Mouse (Mus musculus): ENCODE data around the gene Caskin1. TPM values are rescaled to one million over a fixed set of nuclear protein-coding genes. Genes with fewer than 3 reads are reported as not detected.

The Caskin1 gene
- polyA plus RNA-seq, 1 experiment from 2014 or later, result 1.4 TPM

- ATAC-seq, result no peak
- Histone ChIP-seq H3K27me3 (replicated peaks; ENCODE audit: control insufficient read depth, insufficient read depth, low read length) (no peaks in the 10 kb centered on the region), H3K9ac (ENCODE audit: low read depth, low read length) (peak within 1 kb of the TSS; percentile 61), H3K4me2 (ENCODE audit: low read depth, low read length) (peak within 1 kb of the TSS; percentile 72), H3K9me3 (ENCODE audit: control insufficient read depth, low read length) (no peaks in the 10 kb centered on the region), H3K4me1 (ENCODE audit: control insufficient read depth, insufficient read depth, low read length) (peaks cover 31% of the 10 kb centered on the region), H3K4me3 (ENCODE audit: low read length) (peak within 1 kb of the TSS; percentile 45), H3K27ac (ENCODE audit: low read length) (no peak within 1 kb of the TSS), H3K36me3 (ENCODE audit: control insufficient read depth, insufficient read depth, low read length) (no peaks in the 10 kb centered on the region)
- WGBS, result 85% methylated on average over 8 of the region's 8 CpGs
Observed at GRCm38 (mm10) chr17:24534160-24534718, 45.8 kb downstream of the Caskin1 start, which contains the start of gene Rab26. TSS of gene Rab26 (minus strand) at chr17:24534210.

DNA sequence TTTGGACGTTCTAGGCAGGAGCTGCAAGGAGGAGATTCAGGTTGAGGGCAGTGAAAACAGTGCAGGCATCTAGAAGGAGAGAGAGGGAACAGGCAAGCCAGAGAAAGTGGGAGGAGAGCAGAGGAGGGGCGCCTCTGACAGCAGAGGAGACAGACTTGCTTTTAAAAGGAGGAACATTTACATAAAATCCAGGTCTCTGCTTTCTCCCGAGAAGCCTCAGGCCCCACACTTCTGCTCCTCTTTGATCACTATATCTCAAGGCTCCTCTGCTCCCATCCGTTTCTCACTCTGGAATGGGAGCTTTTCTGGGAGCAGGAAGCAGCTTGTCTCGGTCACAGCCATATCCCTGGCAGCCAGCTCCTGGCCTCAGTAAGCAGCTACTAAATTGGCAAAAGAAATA lies 46.9 kb downstream of the Caskin1 start:
- 42% methylated on average over 5 of the region's 5 CpGs for WGBS
- no peak overlapping the region for H3K27ac ChIP-seq (ENCODE audit: low read length)
- no peaks in the 10 kb centered on the region for H3K9me3 ChIP-seq (ENCODE audit: control insufficient read depth, low read length)
- H3K27me3 ChIP-seq (replicated peaks; ENCODE audit: control insufficient read depth, insufficient read depth, low read length), result no peaks in the 10 kb centered on the region
- no peak overlapping the region for H3K4me3 ChIP-seq (ENCODE audit: low read length)
- H3K36me3 ChIP-seq (ENCODE audit: control insufficient read depth, insufficient read depth, low read length), result no peaks in the 10 kb centered on the region
- no peak for ATAC-seq
- H3K9ac ChIP-seq (ENCODE audit: low read depth, low read length), result no peak overlapping the region
- H3K4me1 ChIP-seq (ENCODE audit: control insufficient read depth, insufficient read depth, low read length), result peaks cover 20% of the 10 kb centered on the region
- no peak overlapping the region for H3K4me2 ChIP-seq (ENCODE audit: low read depth, low read length)

DNA sequence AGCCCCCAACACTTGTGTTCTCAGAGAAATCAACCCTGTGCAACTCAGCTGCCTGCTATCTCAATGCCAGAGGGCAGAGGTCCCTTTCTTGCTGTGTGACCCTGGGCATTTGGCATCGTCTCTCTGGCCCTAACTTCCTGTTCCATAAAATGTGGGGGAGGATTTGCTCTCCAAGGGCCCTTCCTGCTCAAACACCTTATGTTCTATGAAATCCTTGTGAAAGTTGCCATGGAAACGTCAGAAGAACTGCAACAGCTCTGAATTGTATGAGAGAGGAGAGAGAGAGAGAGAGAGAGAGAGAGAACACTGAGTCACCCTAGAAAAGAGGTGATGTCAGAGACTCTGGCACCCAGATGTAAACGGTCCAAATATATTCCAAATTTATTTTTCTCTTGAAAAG lies 49.1 kb downstream of the Caskin1 start:
- WGBS, result 40% methylated on average over 3 of the region's 3 CpGs
- ATAC-seq, result no peak
- H3K4me2 ChIP-seq (ENCODE audit: low read depth, low read length), result no peak overlapping the region
- H3K4me1 ChIP-seq (ENCODE audit: control insufficient read depth, insufficient read depth, low read length), result peaks cover 9% of the 10 kb centered on the region
- no peak overlapping the region; the same call in 1 of the 2 replicates for H3K9ac ChIP-seq (ENCODE audit: low read depth, low read length)
- no peaks in the 10 kb centered on the region for H3K27me3 ChIP-seq (replicated peaks; ENCODE audit: control insufficient read depth, insufficient read depth, low read length)
- no peaks in the 10 kb centered on the region for H3K9me3 ChIP-seq (ENCODE audit: control insufficient read depth, low read length)
- no peak overlapping the region for H3K27ac ChIP-seq (ENCODE audit: low read length)
- no peak overlapping the region for H3K4me3 ChIP-seq (ENCODE audit: low read length)
- no peaks in the 10 kb centered on the region for H3K36me3 ChIP-seq (ENCODE audit: control insufficient read depth, insufficient read depth, low read length)

DNA sequence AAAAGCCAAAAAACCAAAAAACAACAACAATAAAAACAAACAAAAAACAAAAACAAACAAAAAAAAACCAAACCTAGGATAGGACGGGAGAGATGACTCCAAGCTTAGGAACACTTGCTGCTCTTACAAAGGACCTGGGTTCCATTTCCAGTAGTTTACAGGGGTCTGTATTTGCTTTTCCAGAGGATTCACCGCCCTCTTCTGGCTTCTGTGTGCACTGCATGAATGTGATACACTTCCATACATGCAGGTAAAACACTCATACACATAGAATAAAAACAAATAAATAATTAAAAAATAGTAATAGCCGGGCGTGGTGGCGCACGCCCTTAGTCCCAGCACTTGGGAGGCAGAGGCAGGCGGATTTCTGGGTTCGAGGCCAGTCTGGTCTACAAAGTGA lies 50.5 kb downstream of the Caskin1 start:
- H3K4me1 ChIP-seq (ENCODE audit: control insufficient read depth, insufficient read depth, low read length), result no peaks in the 10 kb centered on the region

DNA sequence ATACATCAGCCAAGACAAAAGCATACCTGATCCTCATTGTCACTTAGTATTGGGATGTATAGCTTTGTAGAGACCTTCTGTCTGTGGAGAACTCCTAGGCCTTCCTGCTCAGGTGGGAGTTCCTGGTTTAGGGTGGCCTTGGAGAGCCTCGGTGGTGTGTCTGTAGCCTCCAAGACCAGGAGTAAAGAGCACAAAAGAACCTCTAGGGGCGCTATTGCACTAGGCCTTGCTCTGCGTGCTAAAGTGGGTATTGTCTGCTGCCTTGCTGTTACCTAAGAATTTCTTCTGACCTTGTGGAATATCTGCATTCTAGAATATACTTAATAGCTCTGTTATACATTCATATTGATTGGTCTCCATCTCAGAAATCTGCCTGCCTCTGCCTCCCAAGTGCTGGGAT lies 52.0 kb downstream of the Caskin1 start:
- Histone ChIP-seq H3K9ac (ENCODE audit: low read depth, low read length) (no peak overlapping the region), H3K27me3 (replicated peaks; ENCODE audit: control insufficient read depth, insufficient read depth, low read length) (no peaks in the 10 kb centered on the region), H3K27ac (ENCODE audit: low read length) (no peak overlapping the region), H3K36me3 (ENCODE audit: control insufficient read depth, insufficient read depth, low read length) (no peaks in the 10 kb centered on the region), H3K4me2 (ENCODE audit: low read depth, low read length) (no peak overlapping the region), H3K4me3 (ENCODE audit: low read length) (no peak overlapping the region), H3K9me3 (ENCODE audit: control insufficient read depth, low read length) (no peaks in the 10 kb centered on the region), H3K4me1 (ENCODE audit: control insufficient read depth, insufficient read depth, low read length) (no peaks in the 10 kb centered on the region)
- WGBS, result 12% methylated on average over 3 of the region's 3 CpGs
- ATAC-seq, result 0 out of 2 replicates have a peak, but pooled peaks have one; percentile 36

More for the DNA sequence above, 50.5 kb downstream of the Caskin1 start:
- no peak overlapping the region for H3K4me2 ChIP-seq (ENCODE audit: low read depth, low read length)
- H3K9me3 ChIP-seq (ENCODE audit: control insufficient read depth, low read length), result no peaks in the 10 kb centered on the region
- H3K4me3 ChIP-seq (ENCODE audit: low read length), result no peak overlapping the region
- H3K9ac ChIP-seq (ENCODE audit: low read depth, low read length), result no peak overlapping the region
- 66% methylated on average over 8 of the region's 8 CpGs for WGBS
- no peak overlapping the region for H3K27ac ChIP-seq (ENCODE audit: low read length)
- H3K36me3 ChIP-seq (ENCODE audit: control insufficient read depth, insufficient read depth, low read length), result no peaks in the 10 kb centered on the region
- ATAC-seq, result no peak
- H3K27me3 ChIP-seq (replicated peaks; ENCODE audit: control insufficient read depth, insufficient read depth, low read length), result no peaks in the 10 kb centered on the region

GRCm38 (mm10) chr17:24544613-24545012 lies 56.2 kb downstream of the Caskin1 start:
- H3K27ac ChIP-seq (ENCODE audit: low read length), result no peak overlapping the region
- H3K4me3 ChIP-seq (ENCODE audit: low read length), result no peak overlapping the region
- H3K4me2 ChIP-seq (ENCODE audit: low read depth, low read length), result peak overlapping the region; percentile 16; the same call in 1 of the 2 replicates
- H3K9me3 ChIP-seq (ENCODE audit: control insufficient read depth, low read length), result no peaks in the 10 kb centered on the region
- H3K27me3 ChIP-seq (replicated peaks; ENCODE audit: control insufficient read depth, insufficient read depth, low read length), result no peaks in the 10 kb centered on the region
- WGBS, result 21% methylated on average over 12 of the region's 12 CpGs
- ATAC-seq, result no peak
- H3K36me3 ChIP-seq (ENCODE audit: control insufficient read depth, insufficient read depth, low read length), result no peaks in the 10 kb centered on the region
- peak overlapping the region; percentile 45; the same call in 1 of the 2 replicates for H3K9ac ChIP-seq (ENCODE audit: low read depth, low read length)
- peaks cover 10% of the 10 kb centered on the region for H3K4me1 ChIP-seq (ENCODE audit: control insufficient read depth, insufficient read depth, low read length)

- no peak for ATAC-seq
Observed at GRCm38 (mm10) chr17:24545247-24545646, 56.8 kb downstream of the Caskin1 start.

GRCm38 (mm10) chr17:24546234-24546633 lies 57.8 kb downstream of the Caskin1 start:
- H3K27me3 ChIP-seq (replicated peaks; ENCODE audit: control insufficient read depth, insufficient read depth, low read length), result no peaks in the 10 kb centered on the region
- peaks cover 17% of the 10 kb centered on the region for H3K4me1 ChIP-seq (ENCODE audit: control insufficient read depth, insufficient read depth, low read length)
- H3K4me3 ChIP-seq (ENCODE audit: low read length), result no peak overlapping the region
- ATAC-seq, result no peak
- no peak overlapping the region for H3K4me2 ChIP-seq (ENCODE audit: low read depth, low read length)
- 60% methylated on average over 3 of the region's 3 CpGs for WGBS
- no peaks in the 10 kb centered on the region for H3K36me3 ChIP-seq (ENCODE audit: control insufficient read depth, insufficient read depth, low read length)
- H3K9me3 ChIP-seq (ENCODE audit: control insufficient read depth, low read length), result no peaks in the 10 kb centered on the region
- no peak overlapping the region for H3K9ac ChIP-seq (ENCODE audit: low read depth, low read length)
- peak overlapping the region; percentile 49; the same call in 1 of the 2 replicates for H3K27ac ChIP-seq (ENCODE audit: low read length)

More at GRCm38 (mm10) chr17:24545247-24545646, 56.8 kb downstream of the Caskin1 start:
- H3K27ac ChIP-seq (ENCODE audit: low read length), result no peak overlapping the region
- 83% methylated on average over 2 of the region's 2 CpGs for WGBS
- H3K4me3 ChIP-seq (ENCODE audit: low read length), result no peak overlapping the region
- no peaks in the 10 kb centered on the region for H3K36me3 ChIP-seq (ENCODE audit: control insufficient read depth, insufficient read depth, low read length)
- no peak overlapping the region for H3K4me2 ChIP-seq (ENCODE audit: low read depth, low read length)
- H3K27me3 ChIP-seq (replicated peaks; ENCODE audit: control insufficient read depth, insufficient read depth, low read length), result no peaks in the 10 kb centered on the region
- H3K4me1 ChIP-seq (ENCODE audit: control insufficient read depth, insufficient read depth, low read length), result peaks cover 10% of the 10 kb centered on the region
- no peak overlapping the region for H3K9ac ChIP-seq (ENCODE audit: low read depth, low read length)
- H3K9me3 ChIP-seq (ENCODE audit: control insufficient read depth, low read length), result no peaks in the 10 kb centered on the region

DNA sequence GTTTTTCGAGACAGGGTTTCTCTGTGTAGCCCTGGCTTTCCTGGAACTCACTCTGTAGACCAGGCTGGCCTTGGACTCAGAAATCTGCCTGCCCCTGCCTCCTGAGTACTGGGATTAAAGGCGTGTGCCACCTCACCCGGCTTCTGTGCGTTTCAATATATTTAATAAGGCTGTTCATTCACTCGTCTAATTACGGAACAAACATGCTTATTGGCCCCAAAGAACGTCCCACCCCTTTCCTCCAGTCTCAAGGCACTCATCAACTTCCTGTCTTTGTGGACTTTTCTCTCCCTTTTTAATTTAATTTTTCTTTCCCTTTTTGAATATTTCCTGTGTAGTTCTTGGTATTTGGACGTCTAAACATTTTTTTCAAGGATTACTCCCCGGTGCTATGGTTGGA lies 60.0 kb downstream of the Caskin1 start:
- H3K9me3 ChIP-seq (ENCODE audit: control insufficient read depth, low read length), result no peaks in the 10 kb centered on the region
- no peaks in the 10 kb centered on the region for H3K27me3 ChIP-seq (replicated peaks; ENCODE audit: control insufficient read depth, insufficient read depth, low read length)
- H3K4me3 ChIP-seq (ENCODE audit: low read length), result peak overlapping the region; percentile 89
- no peak for ATAC-seq
- H3K36me3 ChIP-seq (ENCODE audit: control insufficient read depth, insufficient read depth, low read length), result no peaks in the 10 kb centered on the region
- 31% methylated on average over 9 of the region's 9 CpGs for WGBS
- H3K27ac ChIP-seq (ENCODE audit: low read length), result no peak overlapping the region
- peak overlapping the region; percentile 82 for H3K4me2 ChIP-seq (ENCODE audit: low read depth, low read length)
- H3K9ac ChIP-seq (ENCODE audit: low read depth, low read length), result no peak overlapping the region
- H3K4me1 ChIP-seq (ENCODE audit: control insufficient read depth, insufficient read depth, low read length), result peaks cover 23% of the 10 kb centered on the region
